Mouse (Mus musculus) limb, embryonic 15.5 days (tissue): ENCODE measurements around the gene Ankrd39. TPM values are rescaled to one million over a fixed set of nuclear protein-coding genes. Genes with fewer than 3 reads are reported as not detected.
"Not testable (repeated sequence)": the region's sequence is repeated elsewhere in the genome, so short reads cannot be mapped to it uniquely, and the experiment has no call there.

Experiments used
- ATAC-seq: fragments of 200-750 bp; cut with Nextera tagmentation; 2 replicates; pipeline ENCODE4 v1.8.0; 2017; ENCODE audit warnings: low read depth, moderate TSS enrichment; ENCODE audit not compliant: insufficient number of reproducible peaks, low FRiP score, low TSS enrichment
- H3K27ac ChIP-seq: fragments of 300-500 bp; sonication (generic); 2 replicates; pipeline ENCODE4 v1.5.1; 2015; ENCODE audit warnings: moderate library complexity, mild to moderate bottlenecking, inconsistent platforms
- H3K27me3 ChIP-seq: fragments of 300-500 bp; sonication (generic); 2 replicates; pipeline ENCODE4 v1.6.1; 2015; ENCODE audit warnings: inconsistent platforms
- H3K36me3 ChIP-seq: fragments of 300-500 bp; sonication (generic); 2 replicates; pipeline ENCODE4 v1.6.1; 2015; ENCODE audit warnings: inconsistent platforms
- H3K4me1 ChIP-seq: fragments of 300-500 bp; sonication (generic); 2 replicates; pipeline ENCODE4 v1.6.1; 2015; ENCODE audit warnings: inconsistent platforms
- H3K4me2 ChIP-seq: fragments of 300-500 bp; sonication (generic); 2 replicates; pipeline ENCODE4 v1.6.1; 2015; ENCODE audit warnings: mild to moderate bottlenecking, inconsistent platforms
- H3K4me3 ChIP-seq: fragments of 300-500 bp; sonication (generic); 2 replicates; pipeline ENCODE4 v1.5.1; 2015; ENCODE audit warnings: mild to moderate bottlenecking, inconsistent platforms
- H3K9ac ChIP-seq: fragments of 300-500 bp; sonication (generic); 2 replicates; pipeline ENCODE4 v1.6.1; 2015; ENCODE audit warnings: inconsistent platforms
- H3K9me3 ChIP-seq: fragments of 300-500 bp; sonication (generic); 2 replicates; pipeline ENCODE4 v1.6.1; 2016; ENCODE audit warnings: inconsistent platforms
- WGBS: fragments of 180-500 bp; shearing (Covaris S2); methylation state at CpG from one replicate; pipeline ENCODE4 v1.1.7; 2015; 5-methylcytosine and 5-hydroxymethylcytosine counted together
- polyA plus RNA-seq: library from polyadenylated mRNA; unstranded; fragments of >200 nt; fragmentation: Nextera tagmentation; extraction: Ambion mirVana; gene quantifications from 2 replicates; pipeline ENCODE4 v1.2.1, GENCODE M21; 2015

The Ankrd39 gene
- polyA plus RNA-seq, 1 experiment from 2014 or later: 24.0 TPM

GRCm38 (mm10) chr1:36547981-36548598, 845 bp upstream of the Ankrd39 start:
- peaks cover 50% of the 10 kb centered on the region for H3K4me1 ChIP-seq
- H3K4me2 ChIP-seq: no peak overlapping the region
- H3K4me3 ChIP-seq: no peak overlapping the region
- H3K9me3 ChIP-seq: no peaks in the 10 kb centered on the region
- no peak overlapping the region for H3K9ac ChIP-seq
- no peak for ATAC-seq
- H3K27me3 ChIP-seq: no peaks in the 10 kb centered on the region
- peaks cover 43% of the 10 kb centered on the region for H3K36me3 ChIP-seq
- 20% methylated on average over 9 of the region's 9 CpGs for WGBS
- peak overlapping the region; percentile 79 for H3K27ac ChIP-seq

GRCm38 (mm10) chr1:36545845-36546600, 1.2 kb downstream of the Ankrd39 start:
- Histone ChIP-seq H3K9ac (peak overlapping the region; percentile 62; the same call in 1 of the 2 replicates), H3K27ac (no peak overlapping the region), H3K9me3 (no peaks in the 10 kb centered on the region), H3K36me3 (peaks cover 39% of the 10 kb centered on the region), H3K4me3 (peak overlapping the region; percentile 60), H3K4me1 (peaks cover 47% of the 10 kb centered on the region), H3K4me2 (peak overlapping the region; percentile 70), H3K27me3 (no peaks in the 10 kb centered on the region)
- ATAC-seq: no peak
- WGBS: 67% methylated on average over 19 of the region's 19 CpGs

GRCm38 (mm10) chr1:36545382-36545781, 1.9 kb downstream of the Ankrd39 start:
- 79% methylated on average over 2 of the region's 2 CpGs for WGBS
- no peak for ATAC-seq
- Histone ChIP-seq H3K27ac (no peak overlapping the region), H3K27me3 (no peaks in the 10 kb centered on the region), H3K4me3 (no peak overlapping the region), H3K4me2 (no peak overlapping the region), H3K4me1 (peaks cover 45% of the 10 kb centered on the region), H3K36me3 (peaks cover 38% of the 10 kb centered on the region), H3K9ac (no peak overlapping the region), H3K9me3 (no peaks in the 10 kb centered on the region)

GRCm38 (mm10) chr1:36542925-36543324, 4.3 kb downstream of the Ankrd39 start:
- ATAC-seq: no peak
- H3K9ac ChIP-seq: no peak overlapping the region
- H3K4me3 ChIP-seq: no peak overlapping the region
- H3K9me3 ChIP-seq: no peaks in the 10 kb centered on the region
- no peak overlapping the region for H3K4me2 ChIP-seq
- H3K36me3 ChIP-seq: peaks cover 44% of the 10 kb centered on the region
- no peaks in the 10 kb centered on the region for H3K27me3 ChIP-seq
- H3K27ac ChIP-seq: no peak overlapping the region
- H3K4me1 ChIP-seq: peaks cover 22% of the 10 kb centered on the region
- WGBS: 84% methylated on average over 9 of the region's 9 CpGs

GRCm38 (mm10) chr1:36541844-36542243, 5.4 kb downstream of the Ankrd39 start:
- H3K4me1 ChIP-seq: peaks cover 17% of the 10 kb centered on the region
- no peak for ATAC-seq
- 98% methylated on average over 16 of the region's 16 CpGs for WGBS
- H3K9me3 ChIP-seq: no peaks in the 10 kb centered on the region
- H3K4me3 ChIP-seq: no peak overlapping the region
- H3K27me3 ChIP-seq: no peaks in the 10 kb centered on the region
- H3K27ac ChIP-seq: no peak overlapping the region
- no peak overlapping the region for H3K9ac ChIP-seq
- H3K4me2 ChIP-seq: no peak overlapping the region
- peaks cover 49% of the 10 kb centered on the region for H3K36me3 ChIP-seq

- Histone ChIP-seq H3K36me3 (peaks cover 53% of the 10 kb centered on the region), H3K9ac (no peak overlapping the region), H3K27me3 (no peaks in the 10 kb centered on the region), H3K4me3 (no peak overlapping the region), H3K4me2 (no peak overlapping the region), H3K4me1 (0 out of 2 replicates have a peak, but pooled peaks cover 8% of the 10 kb centered on the region), H3K9me3 (no peaks in the 10 kb centered on the region), H3K27ac (no peak overlapping the region)
- ATAC-seq: no peak
- WGBS: 92% methylated on average over 12 of the region's 12 CpGs
Observed at GRCm38 (mm10) chr1:36540807-36541206, 6.4 kb downstream of the Ankrd39 start.

- 0 out of 2 replicates have a peak, but pooled peaks cover 3% of the 10 kb centered on the region for H3K4me1 ChIP-seq
- ATAC-seq: no peak
- H3K4me3 ChIP-seq: no peak overlapping the region
- no peak overlapping the region for H3K9ac ChIP-seq
- no peaks in the 10 kb centered on the region for H3K9me3 ChIP-seq
- H3K36me3 ChIP-seq: peaks cover 53% of the 10 kb centered on the region
- no peak overlapping the region for H3K4me2 ChIP-seq
- H3K27me3 ChIP-seq: no peaks in the 10 kb centered on the region
- 88% methylated on average over 11 of the region's 11 CpGs for WGBS
- H3K27ac ChIP-seq: no peak overlapping the region
Observed at GRCm38 (mm10) chr1:36540132-36540531, 7.1 kb downstream of the Ankrd39 start.

- Histone ChIP-seq H3K27ac (no peak within 1 kb of the TSS), H3K4me1 (peaks cover 12% of the 10 kb centered on the region), H3K27me3 (no peaks in the 10 kb centered on the region), H3K9ac (no peak within 1 kb of the TSS), H3K36me3 (peaks cover 55% of the 10 kb centered on the region), H3K4me2 (no peak within 1 kb of the TSS), H3K4me3 (no peak within 1 kb of the TSS), H3K9me3 (no peaks in the 10 kb centered on the region)
- ATAC-seq: no peak
- WGBS: 38% methylated on average over 9 of the region's 9 CpGs
Observed at GRCm38 (mm10) chr1:36539186-36539585, 8.1 kb downstream of the Ankrd39 start, which contains the start of gene Gm42417. Gene Gm42417, minus strand, starts transcription at chr1:36539429.

- Histone ChIP-seq H3K9me3 (no peaks in the 10 kb centered on the region), H3K4me2 (no peak overlapping the region), H3K9ac (no peak overlapping the region), H3K27ac (no peak overlapping the region), H3K4me1 (peaks cover 14% of the 10 kb centered on the region), H3K4me3 (no peak overlapping the region), H3K36me3 (peaks cover 57% of the 10 kb centered on the region), H3K27me3 (no peaks in the 10 kb centered on the region)
- 84% methylated on average over 4 of the region's 4 CpGs for whole genome bisulfite sequencing
- no peak for ATAC-seq
Observed at GRCm38 (mm10) chr1:36538727-36539126, 8.5 kb downstream of the Ankrd39 start.

GRCm38 (mm10) chr1:36536783-36537182, 10.5 kb downstream of the Ankrd39 start, which contains the start of gene Ankrd23:
Gene Ankrd23, minus strand, starts transcription at chr1:36536883.
- not testable (repeated sequence) for H3K4me2 ChIP-seq, ATAC-seq, H3K9ac ChIP-seq, H3K9me3 ChIP-seq, H3K27ac ChIP-seq, H3K4me3 ChIP-seq, H3K27me3 ChIP-seq
- Histone ChIP-seq H3K4me1 (peaks cover 16% of the 10 kb centered on the region), H3K36me3 (peaks cover 54% of the 10 kb centered on the region)
- 91% methylated on average over 9 of the region's 9 CpGs for WGBS

GRCm38 (mm10) chr1:36536397-36536728, 10.9 kb downstream of the Ankrd39 start:
- Histone ChIP-seq H3K27me3 (no peaks in the 10 kb centered on the region), H3K9ac (no peak overlapping the region), H3K4me3 (no peak overlapping the region), H3K4me2 (no peak overlapping the region), H3K9me3 (no peaks in the 10 kb centered on the region), H3K36me3 (peaks cover 54% of the 10 kb centered on the region), H3K4me1 (peaks cover 16% of the 10 kb centered on the region), H3K27ac (no peak overlapping the region)
- no peak for ATAC-seq
- WGBS: 75% methylated on average over 8 of the region's 8 CpGs
